Mouse (Mus musculus) forebrain, embryonic 12.5 days (tissue): Measurements from ENCODE around the gene Rps6kc1. TPM values are rescaled to one million over a fixed set of nuclear protein-coding genes. Genes with fewer than 3 reads are reported as not detected.

Experiments
- ATAC-seq: fragments of 200-750 bp; cut with Nextera tagmentation; 2 replicates; pipeline ENCODE4 v1.8.0; 2017; ENCODE audit warnings: moderate TSS enrichment; ENCODE audit not compliant: low FRiP score
- H3K27ac ChIP-seq: fragments of 300-500 bp; sonication (generic); 2 replicates; pipeline ENCODE4 v1.5.1; 2016; ENCODE audit warnings: mild to moderate bottlenecking
- H3K27me3 ChIP-seq: fragments of 300-500 bp; sonication (generic); 2 replicates; pipeline ENCODE4 v1.6.1; 2016; ENCODE audit warnings: mild to moderate bottlenecking
- H3K36me3 ChIP-seq: fragments of 300-500 bp; sonication (generic); replicated peaks from 2 replicates; pipeline ENCODE4 v1.6.1; 2016; ENCODE audit warnings: mild to moderate bottlenecking
- H3K4me1 ChIP-seq: fragments of 300-500 bp; sonication (generic); 2 replicates; pipeline ENCODE4 v1.6.1; 2016
- H3K4me2 ChIP-seq: fragments of 300-500 bp; sonication (generic); 2 replicates; pipeline ENCODE4 v1.6.1; 2016; ENCODE audit warnings: mild to moderate bottlenecking, moderate library complexity
- H3K4me3 ChIP-seq: fragments of 300-500 bp; sonication (generic); replicated peaks from 2 replicates; pipeline ENCODE4 v1.5.1; 2016; ENCODE audit warnings: mild to moderate bottlenecking
- H3K9ac ChIP-seq: fragments of 300-500 bp; sonication (generic); 2 replicates; pipeline ENCODE4 v1.6.1; 2016; ENCODE audit warnings: mild to moderate bottlenecking
- H3K9me3 ChIP-seq: fragments of 300-500 bp; sonication (generic); 2 replicates; pipeline ENCODE4 v1.6.1; 2016
- WGBS: fragments of 180-500 bp; shearing (Covaris S2); methylation state at CpG from one replicate; pipeline ENCODE4 v1.1.7; 2016; 5-methylcytosine and 5-hydroxymethylcytosine counted together
- polyA plus RNA-seq: library from polyadenylated mRNA; unstranded; fragments of >200 nt; fragmentation: Nextera tagmentation; extraction: Ambion mirVana; gene quantifications from 2 replicates; pipeline ENCODE4 v1.2.1, GENCODE M21; 2016

Rps6kc1 gene
- 22.5 and 25.5 TPM in 2 replicates for polyA plus RNA-seq

- Histone ChIP-seq H3K4me1 (peaks cover 16% of the 10 kb centered on the region), H3K9ac (peak within 1 kb of the TSS; percentile 87), H3K27ac (peak within 1 kb of the TSS; percentile 56; the same call in 1 of the 2 replicates), H3K4me2 (peak within 1 kb of the TSS; percentile 90), H3K27me3 (no peaks in the 10 kb centered on the region), H3K36me3 (no peaks in the 10 kb centered on the region), H3K9me3 (no peaks in the 10 kb centered on the region), H3K4me3 (peak within 1 kb of the TSS; percentile 81)
- peak; percentile 94 for ATAC-seq
- WGBS, result under 1% methylated on average over 47 of the region's 47 CpGs
These were observed at the start of gene Rps6kc1 for GRCm38 (mm10) chr1:190911415-190912123. Gene Rps6kc1, minus strand, starts transcription at chr1:190911770.

DNA sequence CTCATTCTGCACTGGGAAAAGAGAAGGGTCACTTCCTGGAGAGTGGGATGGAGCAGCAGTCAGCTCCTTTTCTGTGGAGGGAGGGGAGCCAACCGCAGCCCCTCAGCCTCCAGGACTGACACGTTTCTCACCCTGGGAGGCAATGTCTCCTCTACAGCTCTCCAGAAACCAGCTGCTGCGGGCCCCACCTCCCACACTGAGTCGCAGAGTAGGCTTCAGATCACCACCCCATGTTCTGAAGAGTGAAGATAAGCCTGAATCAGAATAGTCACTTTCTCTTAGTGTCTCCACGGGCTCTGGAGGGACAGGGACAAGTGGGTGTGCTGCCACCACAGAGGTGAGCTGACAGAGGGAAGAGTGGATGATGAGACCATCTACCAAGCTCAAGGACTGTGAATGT, 47.3 kb upstream of the Rps6kc1 start:
- 89% methylated on average over 5 of the region's 5 CpGs for WGBS
- H3K4me2 ChIP-seq, result no peak overlapping the region
- no peaks in the 10 kb centered on the region for H3K4me1 ChIP-seq
- peaks cover 87% of the 10 kb centered on the region for H3K36me3 ChIP-seq
- no peak overlapping the region for H3K9ac ChIP-seq
- H3K27ac ChIP-seq, result no peak overlapping the region
- no peaks in the 10 kb centered on the region for H3K9me3 ChIP-seq
- no peak overlapping the region for H3K4me3 ChIP-seq
- no peaks in the 10 kb centered on the region for H3K27me3 ChIP-seq
- ATAC-seq, result no peak

DNA sequence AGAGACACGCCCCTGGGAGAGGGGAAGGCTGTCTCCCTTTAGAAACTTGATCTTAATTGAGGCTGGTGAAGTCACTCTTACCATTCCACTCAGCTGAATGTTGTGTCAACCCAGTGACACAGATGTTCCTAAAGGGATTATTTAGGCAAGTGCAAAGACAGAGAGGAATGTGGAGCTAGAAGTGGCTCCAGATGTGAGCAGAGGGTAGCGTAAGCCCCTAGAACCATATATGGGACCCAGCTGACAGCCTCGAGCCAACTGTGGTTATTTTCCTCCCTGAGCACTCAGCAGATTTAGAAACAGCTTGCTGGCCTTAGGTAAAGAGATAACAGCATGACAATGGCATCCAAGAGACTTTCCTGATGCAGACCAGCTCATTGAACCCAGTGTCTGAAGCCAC, 41.4 kb upstream of the Rps6kc1 start:
- Histone ChIP-seq H3K9ac (no peak overlapping the region), H3K4me3 (no peak overlapping the region), H3K27ac (no peak overlapping the region), H3K9me3 (no peaks in the 10 kb centered on the region), H3K4me2 (no peak overlapping the region), H3K27me3 (no peaks in the 10 kb centered on the region), H3K36me3 (peaks cover 97% of the 10 kb centered on the region), H3K4me1 (no peaks in the 10 kb centered on the region)
- 79% methylated on average over 3 of the region's 3 CpGs for WGBS
- ATAC-seq, result no peak

DNA sequence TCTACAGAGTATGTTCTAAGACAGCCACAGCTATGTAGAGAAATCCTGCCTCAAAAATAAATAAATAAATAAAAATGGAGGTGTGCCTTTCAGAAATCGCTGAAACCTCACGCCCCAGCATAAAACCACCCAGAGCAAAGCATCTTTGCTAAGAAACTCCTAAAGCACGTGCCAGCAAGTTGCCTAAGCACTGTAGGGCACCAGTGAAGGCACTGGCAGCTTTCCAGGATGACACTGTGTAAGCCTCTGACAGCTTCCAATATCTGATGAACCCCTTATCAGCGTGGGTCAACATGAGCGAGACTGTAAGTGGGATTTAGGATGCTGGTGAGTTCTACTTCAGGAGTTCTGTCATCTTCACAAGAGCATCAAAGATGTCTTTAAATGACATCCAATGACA, 39.4 kb upstream of the Rps6kc1 start:
- H3K4me1 ChIP-seq, result no peaks in the 10 kb centered on the region
- no peak overlapping the region for H3K4me2 ChIP-seq
- 91% methylated on average over 5 of the region's 5 CpGs for WGBS
- H3K4me3 ChIP-seq, result no peak overlapping the region
- H3K27ac ChIP-seq, result no peak overlapping the region
- H3K9me3 ChIP-seq, result no peaks in the 10 kb centered on the region
- H3K36me3 ChIP-seq, result peaks cover 88% of the 10 kb centered on the region
- no peaks in the 10 kb centered on the region for H3K27me3 ChIP-seq
- no peak overlapping the region for H3K9ac ChIP-seq
- ATAC-seq, result no peak

DNA sequence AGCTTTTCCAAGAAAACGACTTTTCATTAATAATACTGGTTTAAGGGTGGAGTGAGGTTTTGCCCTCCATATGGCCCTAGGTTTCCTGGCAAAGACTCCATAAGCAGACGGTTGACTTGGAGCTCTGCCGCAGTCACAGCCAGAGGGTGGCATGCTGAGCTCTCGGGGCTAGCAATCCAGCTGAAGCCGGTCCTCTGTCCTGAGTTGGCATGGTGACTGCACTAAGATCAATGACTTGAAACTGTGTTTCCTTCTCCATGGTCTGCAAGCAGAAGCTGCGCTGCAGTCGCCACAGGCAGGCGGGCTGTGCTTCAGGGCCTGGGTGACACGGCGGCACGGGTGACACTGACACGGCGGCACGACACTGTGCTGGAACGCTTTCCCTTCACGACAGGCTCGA, 37.3 kb upstream of the Rps6kc1 start:
- H3K27ac ChIP-seq, result no peak overlapping the region
- H3K36me3 ChIP-seq, result peaks cover 82% of the 10 kb centered on the region
- H3K4me2 ChIP-seq, result no peak overlapping the region
- H3K27me3 ChIP-seq, result no peaks in the 10 kb centered on the region
- ATAC-seq, result no peak
- WGBS, result 94% methylated on average over 17 of the region's 17 CpGs
- H3K4me3 ChIP-seq, result no peak overlapping the region
- H3K9me3 ChIP-seq, result no peaks in the 10 kb centered on the region
- H3K9ac ChIP-seq, result no peak overlapping the region
- H3K4me1 ChIP-seq, result no peaks in the 10 kb centered on the region

DNA sequence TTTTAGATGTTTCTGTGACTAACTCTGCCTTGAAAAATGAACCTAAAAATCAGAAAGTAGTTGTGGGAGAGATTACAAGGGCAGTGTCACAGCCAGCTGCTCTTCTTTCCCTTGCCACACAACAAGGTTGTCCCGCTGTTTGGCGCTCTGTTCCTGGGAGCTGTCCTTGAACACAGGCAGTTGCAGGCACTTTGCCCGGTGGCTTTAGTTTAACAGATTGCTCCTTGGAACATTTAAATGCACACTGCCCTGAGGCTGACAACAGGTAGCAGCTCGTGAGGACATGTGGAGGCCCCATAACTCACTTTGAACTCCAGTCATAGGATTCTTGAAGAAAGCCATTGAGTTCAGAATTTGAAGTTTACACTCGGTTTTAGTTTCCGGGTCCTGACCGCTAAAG, 36.9 kb upstream of the Rps6kc1 start:
- Histone ChIP-seq H3K4me2 (no peak overlapping the region), H3K9ac (no peak overlapping the region), H3K27me3 (no peaks in the 10 kb centered on the region), H3K36me3 (peaks cover 82% of the 10 kb centered on the region), H3K4me1 (no peaks in the 10 kb centered on the region), H3K9me3 (no peaks in the 10 kb centered on the region), H3K4me3 (no peak overlapping the region), H3K27ac (no peak overlapping the region)
- no peak for ATAC-seq
- 92% methylated on average over 7 of the region's 7 CpGs for WGBS

GRCm38 (mm10) chr1:190947986-190948385, 36.4 kb upstream of the Rps6kc1 start:
- H3K36me3 ChIP-seq, result peaks cover 82% of the 10 kb centered on the region
- H3K4me1 ChIP-seq, result no peaks in the 10 kb centered on the region

DNA sequence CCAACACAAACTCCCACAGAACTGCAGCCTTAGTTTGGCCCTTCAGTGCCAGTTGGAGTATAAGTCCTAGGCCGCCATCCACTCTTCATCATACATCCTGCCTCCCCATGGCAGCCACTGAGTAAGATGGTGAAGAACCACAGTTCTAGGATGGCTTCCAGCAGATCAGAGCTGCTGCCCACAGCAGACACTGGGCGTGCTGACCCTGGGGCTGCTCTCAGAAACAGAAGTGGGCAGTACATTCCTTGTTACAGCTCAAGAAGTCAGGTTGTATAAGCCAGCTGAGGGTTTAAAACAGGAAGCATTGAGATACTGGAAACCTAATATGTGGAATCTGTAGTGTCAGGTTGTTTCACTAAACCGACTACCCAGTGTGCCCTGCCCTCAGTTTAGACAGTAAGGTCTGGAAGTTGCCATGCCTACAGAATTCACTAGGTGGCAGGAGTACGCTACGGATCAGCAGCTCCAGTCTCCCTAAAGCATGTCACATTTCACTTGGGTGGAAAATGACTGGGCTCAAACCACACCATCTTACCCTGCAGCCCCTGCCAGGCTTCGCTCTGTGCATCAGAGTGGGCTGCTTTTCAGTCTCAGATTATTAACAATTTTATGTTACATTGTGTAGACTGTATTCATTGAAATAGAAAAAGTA, 32.7 kb upstream of the Rps6kc1 start:
- ATAC-seq, result peak; percentile 78
- no peak overlapping the region for H3K4me3 ChIP-seq
- H3K27me3 ChIP-seq, result no peaks in the 10 kb centered on the region
- H3K9me3 ChIP-seq, result no peaks in the 10 kb centered on the region
- no peak overlapping the region for H3K9ac ChIP-seq
- H3K4me2 ChIP-seq, result no peak overlapping the region
- no peaks in the 10 kb centered on the region for H3K4me1 ChIP-seq
- H3K36me3 ChIP-seq, result peaks cover 84% of the 10 kb centered on the region
- 63% methylated on average over 6 of the region's 6 CpGs for WGBS
- H3K27ac ChIP-seq, result no peak overlapping the region

More at GRCm38 (mm10) chr1:190947986-190948385, 36.4 kb upstream of the Rps6kc1 start:
- no peak overlapping the region for H3K27ac ChIP-seq
- H3K27me3 ChIP-seq, result no peaks in the 10 kb centered on the region
- no peak overlapping the region for H3K9ac ChIP-seq
- no peak overlapping the region for H3K4me2 ChIP-seq
- WGBS, result 83% methylated on average over 5 of the region's 5 CpGs
- no peak overlapping the region for H3K4me3 ChIP-seq
- no peaks in the 10 kb centered on the region for H3K9me3 ChIP-seq
- ATAC-seq, result no peak

- no peaks in the 10 kb centered on the region for H3K27me3 ChIP-seq
- H3K36me3 ChIP-seq, result peaks cover 79% of the 10 kb centered on the region
- H3K9me3 ChIP-seq, result no peaks in the 10 kb centered on the region
- H3K4me2 ChIP-seq, result no peak overlapping the region
- no peak overlapping the region for H3K4me3 ChIP-seq
- no peaks in the 10 kb centered on the region for H3K4me1 ChIP-seq
- WGBS, result 87% methylated on average over 7 of the region's 7 CpGs
- H3K27ac ChIP-seq, result no peak overlapping the region
- no peak for ATAC-seq
- H3K9ac ChIP-seq, result no peak overlapping the region
These were observed 28.2 kb upstream of the Rps6kc1 start for GRCm38 (mm10) chr1:190939803-190940202.

GRCm38 (mm10) chr1:190930181-190930580, 18.6 kb upstream of the Rps6kc1 start:
- ATAC-seq, result no peak
- Histone ChIP-seq H3K27me3 (no peaks in the 10 kb centered on the region), H3K4me1 (peaks cover 18% of the 10 kb centered on the region), H3K4me3 (no peak overlapping the region), H3K36me3 (peaks cover 20% of the 10 kb centered on the region), H3K9me3 (no peaks in the 10 kb centered on the region), H3K4me2 (no peak overlapping the region), H3K27ac (no peak overlapping the region), H3K9ac (no peak overlapping the region)
- 94% methylated on average over 6 of the region's 6 CpGs for WGBS

GRCm38 (mm10) chr1:190929010-190929695, 17.6 kb upstream of the Rps6kc1 start:
- H3K9ac ChIP-seq, result peak overlapping the region; percentile 87
- no peak for ATAC-seq

DNA sequence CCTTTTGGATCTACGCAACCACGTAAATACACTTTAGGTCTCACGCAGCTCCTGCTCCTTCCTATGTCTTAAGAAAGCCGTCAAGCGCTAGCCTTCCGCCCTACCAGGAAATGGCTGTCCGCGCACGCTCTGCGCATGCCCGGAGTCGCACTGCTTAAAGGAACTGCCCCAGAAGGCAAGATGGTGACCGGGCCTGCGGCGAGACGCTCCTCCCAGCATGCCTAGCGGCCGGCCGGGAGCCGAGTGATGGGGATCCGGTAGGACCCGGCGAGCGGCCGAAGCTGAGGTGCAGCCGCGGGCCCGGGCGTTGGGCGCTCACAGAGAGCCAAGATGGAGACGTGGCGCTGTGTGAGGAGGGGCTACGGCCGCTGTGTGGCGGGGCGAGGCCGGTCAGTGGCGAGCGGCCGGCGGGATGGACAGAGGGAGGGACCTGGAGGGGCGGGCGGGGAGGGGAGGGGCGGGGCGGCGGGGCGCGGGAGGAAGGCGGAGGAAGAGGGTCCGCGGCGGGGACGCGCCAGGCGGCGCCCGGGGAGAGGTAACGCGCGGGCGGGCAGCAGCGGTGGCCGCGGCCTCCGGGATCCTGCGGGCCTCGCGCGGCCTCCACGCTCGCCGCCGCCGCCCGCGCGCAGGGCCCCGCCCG, 16.9 kb upstream of the Rps6kc1 start:
- H3K36me3 ChIP-seq, result 0 out of 2 replicates have a peak, but pooled peaks cover 5% of the 10 kb centered on the region
- H3K4me1 ChIP-seq, result peaks cover 18% of the 10 kb centered on the region
- peak overlapping the region; percentile 87 for H3K9ac ChIP-seq
- peak overlapping the region; percentile 78 for H3K4me2 ChIP-seq
- no peaks in the 10 kb centered on the region for H3K9me3 ChIP-seq
- no peaks in the 10 kb centered on the region for H3K27me3 ChIP-seq
- peak; percentile 97 for ATAC-seq
- H3K27ac ChIP-seq, result peak overlapping the region; percentile 99
- under 1% methylated on average over 40 of the region's 79 CpGs for WGBS
- H3K4me3 ChIP-seq, result peak overlapping the region; percentile 75

More at GRCm38 (mm10) chr1:190929010-190929695, 17.6 kb upstream of the Rps6kc1 start:
- peak overlapping the region; percentile 75 for H3K4me3 ChIP-seq
- H3K27me3 ChIP-seq, result no peaks in the 10 kb centered on the region
- peaks cover 18% of the 10 kb centered on the region for H3K4me1 ChIP-seq
- H3K36me3 ChIP-seq, result peaks cover 11% of the 10 kb centered on the region
- H3K4me2 ChIP-seq, result peak overlapping the region; percentile 78
- peak overlapping the region; percentile 99 for H3K27ac ChIP-seq
- WGBS, result 9% methylated on average over 27 of the region's 27 CpGs
- no peaks in the 10 kb centered on the region for H3K9me3 ChIP-seq
